Mouse (Mus musculus): ENCODE data around the gene Gm21865. TPM values are rescaled to one million over a fixed set of nuclear protein-coding genes. Genes with fewer than 3 reads are reported as not detected.
"Not testable (repeated sequence)": the region's sequence is repeated elsewhere in the genome, so short reads cannot be mapped to it uniquely, and the experiment has no call there.

Gm21865 gene
- not detected for polyA plus RNA-seq (2017; shearing (Covaris generic))

DNA sequence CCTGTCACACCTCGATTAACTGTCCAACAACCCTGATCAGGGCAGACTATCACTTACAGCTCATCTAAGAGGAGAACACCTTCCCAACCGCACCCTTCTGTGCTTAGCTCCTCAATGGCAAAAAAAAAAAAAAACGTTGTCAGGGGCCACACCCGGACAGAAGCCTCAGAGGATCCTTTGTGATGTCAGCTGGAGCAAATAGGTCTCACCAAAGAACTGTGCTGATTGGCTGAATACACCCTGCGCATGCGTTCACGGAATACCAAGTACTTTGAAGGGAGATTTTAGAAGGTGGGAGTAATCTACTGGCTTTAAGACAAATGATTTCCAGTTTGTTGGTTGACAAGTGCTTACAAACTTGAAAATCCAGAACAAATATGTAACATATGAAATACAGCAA lies at the start of gene Gm21865:
Gene Gm21865, minus strand, starts transcription at position 101 of the 400 bp plus-strand sequence.
- not testable (repeated sequence) for ATAC-seq

Other genes starting within 250 kb of the Gm21865 start
- not detected for gene Gm21882, start 64.6 kb upstream of the Gm21865 start, polyA plus RNA-seq (2017; shearing (Covaris generic))